Mouse (Mus musculus): Measurements from ENCODE around the gene Gabpb2.

DNA sequence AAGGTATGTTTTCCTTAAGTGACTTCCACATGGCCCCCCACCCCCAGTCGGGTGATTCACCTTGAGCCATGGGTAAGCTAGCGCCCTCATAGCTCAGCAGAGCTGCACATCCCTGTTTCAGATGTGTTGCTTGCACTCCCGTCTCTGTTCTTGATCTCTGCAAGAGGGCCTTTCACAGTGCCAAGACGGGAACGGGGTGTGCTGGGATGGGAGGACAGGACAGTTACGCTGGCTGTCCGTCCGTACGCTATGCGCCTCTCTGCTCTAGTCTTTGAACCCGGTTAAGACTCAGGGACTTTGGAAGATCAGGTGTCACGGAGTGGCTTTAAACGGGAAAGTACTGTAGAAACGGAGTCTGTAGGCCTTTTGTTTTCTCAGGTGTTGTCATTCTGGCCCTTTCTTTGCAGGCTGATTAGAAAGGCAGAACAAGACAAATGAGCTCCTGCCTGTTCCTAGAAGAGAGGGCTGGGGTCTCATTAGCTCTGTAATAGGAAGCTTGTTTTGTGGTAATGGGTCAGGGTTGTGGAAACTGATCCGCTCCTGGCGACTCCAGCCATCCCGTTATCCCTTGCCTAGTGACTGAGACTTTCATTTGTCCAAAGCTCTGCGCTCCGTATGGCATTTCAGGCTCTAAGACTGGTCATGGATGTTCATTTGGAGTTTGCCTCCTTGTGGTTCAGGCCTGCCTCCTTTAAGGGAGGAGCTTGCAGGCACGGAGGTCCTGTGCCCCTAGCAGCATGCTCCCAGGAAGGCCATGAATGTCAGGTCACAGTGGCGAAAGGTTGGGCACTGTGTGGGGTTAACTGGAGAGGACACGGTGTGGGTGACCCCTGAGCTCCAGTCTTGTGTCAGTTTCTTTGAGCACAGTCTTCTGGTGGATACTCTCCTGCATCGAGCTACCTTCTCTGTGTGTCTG is 17.9 kb upstream of the Gabpb2 start:
- no peak for TF ChIP-seq CTCF (IDR thresholded peaks at IDR 0.05; ENCODE audit: borderline replicate concordance, insufficient read depth, low read depth, low read length)
- no peak for TF ChIP-seq POLR2A (IDR thresholded peaks at IDR 0.05; ENCODE audit: borderline replicate concordance, insufficient read depth, low read length)

Data from cerebellum, adult 2 months (tissue).